Mouse (Mus musculus): ENCODE measurements around the gene Nol9.

- TF ChIP-seq GATA1 (IDR thresholded peaks at IDR 0.05; ENCODE audit: borderline replicate concordance, low read length) (no peak), FLI1 (IDR thresholded peaks at IDR 0.05; ENCODE audit: low read length) (no peak)
Observed at GRCm38 (mm10) chr4:152088556-152089120, 49.5 kb downstream of the Nol9 start.

Data from megakaryocyte, embryonic 14.5 days (primary cell).